Mouse (Mus musculus): Measurements from ENCODE around the gene Kmt2b. TPM values are rescaled to one million over a fixed set of nuclear protein-coding genes. Genes with fewer than 3 reads are reported as not detected.

Kmt2b gene
- total and polyA plus RNA-seq, 2 experiments from 2014 or later = 5.2 to 31.2 TPM

- H3K9ac ChIP-seq = peak overlapping the region; percentile 64
- H3K36me3 ChIP-seq (ENCODE audit: insufficient read depth) = peaks cover 27% of the 10 kb centered on the region
- H3K27me3 ChIP-seq (ENCODE audit: insufficient read depth, low read length) = no peaks in the 10 kb centered on the region
- WGBS = 16% methylated on average over 12 of the region's 12 CpGs
- DNase-seq (no peak), ATAC-seq (no peak)
- H3K4me2 ChIP-seq (ENCODE audit: low read depth) = peak overlapping the region; percentile 85
- H3K4me3 ChIP-seq (ENCODE audit: low read depth, low read length) = peak overlapping the region; percentile 62
- H3K9me3 ChIP-seq (ENCODE audit: low read length) = no peaks in the 10 kb centered on the region
- peaks cover 11% of the 10 kb centered on the region for H3K4me1 ChIP-seq (ENCODE audit: insufficient read depth)
- H3K27ac ChIP-seq (ENCODE audit: low read depth, low read length) = peak overlapping the region; percentile 29; the same call in 1 of the 2 replicates
- TF ChIP-seq CTCF (IDR thresholded peaks at IDR 0.05; ENCODE audit: low read depth) = no peak
Measured at GRCm38 (mm10) chr7:30558656-30559442, 29.7 kb downstream of the Kmt2b start.

GRCm38 (mm10) chr7:30557901-30558514 lies 30.5 kb downstream of the Kmt2b start:
- Histone ChIP-seq H3K36me3 (ENCODE audit: insufficient read depth) (peaks cover 27% of the 10 kb centered on the region), H3K4me1 (ENCODE audit: insufficient read depth) (peaks cover 16% of the 10 kb centered on the region), H3K27ac (ENCODE audit: low read depth, low read length) (no peak overlapping the region), H3K27me3 (ENCODE audit: insufficient read depth, low read length) (no peaks in the 10 kb centered on the region), H3K4me3 (ENCODE audit: low read depth, low read length) (no peak overlapping the region), H3K4me2 (ENCODE audit: low read depth) (no peak overlapping the region), H3K9ac (0 out of 2 replicates have a peak overlapping the region, but pooled peaks have one; percentile 64), H3K9me3 (ENCODE audit: low read length) (no peaks in the 10 kb centered on the region)
- DNase-seq (no peak), ATAC-seq (no peak)
- WGBS = 86% methylated on average over 13 of the region's 13 CpGs
- TF ChIP-seq CTCF (IDR thresholded peaks at IDR 0.05; ENCODE audit: low read depth) = no peak

GRCm38 (mm10) chr7:30556894-30557536 lies 31.5 kb downstream of the Kmt2b start:
- DNase-seq (no peak), ATAC-seq (no peak)
- H3K9me3 ChIP-seq (ENCODE audit: low read length) = no peaks in the 10 kb centered on the region
- no peak overlapping the region for H3K27ac ChIP-seq (ENCODE audit: low read depth, low read length)
- H3K4me1 ChIP-seq (ENCODE audit: insufficient read depth) = peaks cover 21% of the 10 kb centered on the region
- TF ChIP-seq CTCF (IDR thresholded peaks at IDR 0.05; ENCODE audit: low read depth) = 0 out of 2 replicates have a peak, but pooled peaks have one; percentile 16
- no peaks in the 10 kb centered on the region for H3K27me3 ChIP-seq (ENCODE audit: insufficient read depth, low read length)
- peaks cover 27% of the 10 kb centered on the region for H3K36me3 ChIP-seq (ENCODE audit: insufficient read depth)
- H3K9ac ChIP-seq = no peak overlapping the region
- 94% methylated on average over 18 of the region's 18 CpGs for WGBS
- H3K4me3 ChIP-seq (ENCODE audit: low read depth, low read length) = no peak overlapping the region
- H3K4me2 ChIP-seq (ENCODE audit: low read depth) = no peak overlapping the region

- TF ChIP-seq CTCF (IDR thresholded peaks at IDR 0.05; ENCODE audit: low read depth) = no peak
- Histone ChIP-seq H3K27me3 (ENCODE audit: insufficient read depth, low read length) (no peaks in the 10 kb centered on the region), H3K4me3 (ENCODE audit: low read depth, low read length) (no peak overlapping the region), H3K36me3 (ENCODE audit: insufficient read depth) (peaks cover 32% of the 10 kb centered on the region), H3K9ac (peak overlapping the region; percentile 44; the same call in 1 of the 2 replicates), H3K4me2 (ENCODE audit: low read depth) (peak overlapping the region; percentile 75), H3K27ac (ENCODE audit: low read depth, low read length) (no peak overlapping the region), H3K9me3 (ENCODE audit: low read length) (no peaks in the 10 kb centered on the region), H3K4me1 (ENCODE audit: insufficient read depth) (peaks cover 19% of the 10 kb centered on the region; the same call in 1 of the 2 replicates)
- DNase-seq = no peak
- WGBS = 87% methylated on average over 22 of the region's 22 CpGs
- ATAC-seq = no peak
Measured at GRCm38 (mm10) chr7:30553810-30554584, 34.5 kb downstream of the Kmt2b start.

- Histone ChIP-seq H3K27me3 (ENCODE audit: insufficient read depth, low read length) (no peaks in the 10 kb centered on the region), H3K4me2 (ENCODE audit: low read depth) (peak overlapping the region; percentile 75), H3K4me1 (ENCODE audit: insufficient read depth) (peaks cover 10% of the 10 kb centered on the region; the same call in 1 of the 2 replicates), H3K9me3 (ENCODE audit: low read length) (no peaks in the 10 kb centered on the region), H3K27ac (ENCODE audit: low read depth, low read length) (peak overlapping the region; percentile 73), H3K9ac (peak overlapping the region; percentile 44), H3K4me3 (ENCODE audit: low read depth, low read length) (peak overlapping the region; percentile 55), H3K36me3 (ENCODE audit: insufficient read depth) (peaks cover 36% of the 10 kb centered on the region)
- TF ChIP-seq CTCF (IDR thresholded peaks at IDR 0.05; ENCODE audit: low read depth) = no peak
- no peak for ATAC-seq
- DNase-seq = no peak
- WGBS = 2% methylated on average over 23 of the region's 23 CpGs
Measured at GRCm38 (mm10) chr7:30553021-30553589, 35.4 kb downstream of the Kmt2b start.
